Mouse (Mus musculus) retina, adult 2 months (tissue): ENCODE measurements around the gene Abca14.
"Not testable (repeated sequence)": the region's sequence is repeated elsewhere in the genome, so short reads cannot be mapped to it uniquely, and the experiment has no call there.

Source experiments
- DNase-seq: peaks from one replicate; pipeline ENCODE4 v3.0.0-alpha.2; 2012; ENCODE audit warnings: low read depth, low spot score

The Abca14 gene

GRCm38 (mm10) chr7:120201771-120202170 is 2.0 kb upstream of the Abca14 start, which contains the start of gene Crym:
Crym (minus strand) TSS chr7:120202111.
- DNase-seq = no peak

GRCm38 (mm10) chr7:120205989-120206388 is 2.2 kb downstream of the Abca14 start:
- DNase-seq = no peak

- DNase-seq = no peak
Observed at GRCm38 (mm10) chr7:120228541-120228940, 24.8 kb downstream of the Abca14 start.

GRCm38 (mm10) chr7:120241092-120241491 is 37.3 kb downstream of the Abca14 start:
- DNase-seq = no peak

- DNase-seq = no peak
Observed at GRCm38 (mm10) chr7:120271135-120271991, 67.6 kb downstream of the Abca14 start.

- DNase-seq = no peak
Observed at GRCm38 (mm10) chr7:120272110-120272509, 68.3 kb downstream of the Abca14 start.

GRCm38 (mm10) chr7:120285286-120285685 is 81.5 kb downstream of the Abca14 start:
- DNase-seq = no peak

- DNase-seq = no peak
Observed at GRCm38 (mm10) chr7:120316086-120316485, 112.3 kb downstream of the Abca14 start.

- DNase-seq = no peak
Observed at GRCm38 (mm10) chr7:120322963-120323362, 119.2 kb downstream of the Abca14 start.

GRCm38 (mm10) chr7:120325911-120326310 is 122.2 kb downstream of the Abca14 start:
- not testable (repeated sequence) for DNase-seq

GRCm38 (mm10) chr7:120327220-120328073 is 123.7 kb downstream of the Abca14 start:
- DNase-seq = peak; percentile 20

- no peak for DNase-seq
Observed at GRCm38 (mm10) chr7:120328087-120328793, 124.5 kb downstream of the Abca14 start, which contains the start of gene Abca15. Abca15 (plus strand) TSS chr7:120328670.

- DNase-seq = no peak
Observed at GRCm38 (mm10) chr7:120361159-120361558, 157.4 kb downstream of the Abca14 start.
